Mouse (Mus musculus) G1E (cell line): Measurements from ENCODE around the gene Ccdc148.

Experiments
- CTCF ChIP-seq: IDR thresholded peaks from 2 replicates; pipeline ENCODE4 v1.5.1; 2012; ENCODE audit warnings: low read depth, low read length, inconsistent platforms, mixed read lengths
- GATA1 ChIP-seq: IDR thresholded peaks from 2 replicates; pipeline ENCODE4 v1.6.1; 2012; ENCODE audit warnings: borderline replicate concordance, low read length, inconsistent platforms, mixed read lengths

GRCm38 (mm10) chr2:58799126-58799525 is 361.4 kb downstream of the Ccdc148 start:
- TF ChIP-seq CTCF (no peak), GATA1 (no peak)
